7 mouse cellular contexts compared by ENCODE assay signal in genomic region chr13:23576906-23577639, GRCm38 (mm10). TPM values are rescaled to one million over a fixed set of nuclear protein-coding genes. Genes with fewer than 3 reads are reported as not detected.
DNase-seq lines count a peak whose midpoint lies in the region; ATAC-seq and TF ChIP-seq lines count a peak whose summit lies in the region.

No protein-coding gene starts in this region.

- peak overlapping the region; percentile 36 for H3K4me3 ChIP-seq in neural tube, embryonic 11.5 days (ENCODE audit: low read depth, low read length)
- peak overlapping the region; percentile 47 for H3K4me3 ChIP-seq in forebrain, embryonic 12.5 days (replicated peaks)
- no peak overlapping the region for H3K4me3 ChIP-seq in liver, adult 2 months (ENCODE audit: insufficient read depth, low read depth, low read length)

- H3K9me3 ChIP-seq in neural tube, embryonic 11.5 days (ENCODE audit: control insufficient read depth, low read length) = no peaks in the 10 kb centered on the region
- H3K9me3 ChIP-seq in forebrain, embryonic 12.5 days = no peaks in the 10 kb centered on the region

- H3K27me3 ChIP-seq in neural tube, embryonic 11.5 days (ENCODE audit: control insufficient read depth, insufficient read depth, low read length) = no peaks in the 10 kb centered on the region
- H3K27me3 ChIP-seq in forebrain, embryonic 12.5 days = no peaks in the 10 kb centered on the region
- H3K27me3 ChIP-seq in liver, adult 2 months (ENCODE audit: control insufficient read depth, insufficient read depth, low read length) = no peaks in the 10 kb centered on the region

- peak overlapping the region; percentile 76; the same call in 1 of the 2 replicates for H3K27ac ChIP-seq in neural tube, embryonic 11.5 days (ENCODE audit: low read depth, low read length)
- H3K27ac ChIP-seq in forebrain, embryonic 12.5 days = peak overlapping the region; percentile 94
- no peak overlapping the region for H3K27ac ChIP-seq in liver, adult 2 months (replicated peaks; ENCODE audit: insufficient read depth, low read depth, low read length)

- H3K79me2 ChIP-seq in liver, adult 2 months (ENCODE audit: control insufficient read depth, insufficient read depth, low read length) = no peaks in the 10 kb centered on the region

- TF ChIP-seq CTCF in liver, adult 2 months (IDR thresholded peaks at IDR 0.05; ENCODE audit: low read depth, low read length) = no peak

- H3K36me3 ChIP-seq in neural tube, embryonic 11.5 days (ENCODE audit: control insufficient read depth, insufficient read depth, low read length) = no peaks in the 10 kb centered on the region
- H3K36me3 ChIP-seq in forebrain, embryonic 12.5 days (replicated peaks) = no peaks in the 10 kb centered on the region
- no peaks in the 10 kb centered on the region for H3K36me3 ChIP-seq in liver, adult 2 months (ENCODE audit: control insufficient read depth, insufficient read depth, low read length)

- H3K4me2 ChIP-seq in neural tube, embryonic 11.5 days (ENCODE audit: low read depth) = peak overlapping the region; percentile 57
- H3K4me2 ChIP-seq in forebrain, embryonic 12.5 days = peak overlapping the region; percentile 67

- TF ChIP-seq POLR2A in liver, adult 2 months (IDR thresholded peaks at IDR 0.05; ENCODE audit: extremely low read depth, insufficient read depth, low read length) = no peak

- ATAC-seq in neural tube, embryonic 11.5 days (ENCODE audit: insufficient read depth, low FRiP score, low TSS enrichment) = no peak
- ATAC-seq in forebrain, embryonic 12.5 days (ENCODE audit: low FRiP score) = no peak

- peak overlapping the region; percentile 63 for H3K9ac ChIP-seq in neural tube, embryonic 11.5 days (ENCODE audit: low read length)
- peak overlapping the region; percentile 74 for H3K9ac ChIP-seq in forebrain, embryonic 12.5 days
- no peak overlapping the region for H3K9ac ChIP-seq in liver, adult 2 months (ENCODE audit: low read depth, low read length)

- peaks cover 8% of the 10 kb centered on the region for H3K4me1 ChIP-seq in neural tube, embryonic 11.5 days (ENCODE audit: control insufficient read depth, insufficient read depth, low read length)
- peaks cover 32% of the 10 kb centered on the region for H3K4me1 ChIP-seq in forebrain, embryonic 12.5 days
- peaks cover 12% of the 10 kb centered on the region; the same call in 1 of the 2 replicates for H3K4me1 ChIP-seq in liver, adult 2 months (ENCODE audit: control insufficient read depth, insufficient read depth, low read length)

- 60% methylated on average over 6 of the region's 6 CpGs for WGBS in neural tube, embryonic 11.5 days
- WGBS in forebrain, embryonic 12.5 days = 48% methylated on average over 6 of the region's 6 CpGs
- whole genome bisulfite sequencing in liver, adult 2 months = 51% methylated on average over 6 of the region's 6 CpGs

- peak; percentile 25 for DNase-seq in neural tube, embryonic 11.5 days (ENCODE audit: low spot score)
- DNase-seq in neural tube, embryonic 10.5 days (ENCODE audit: extremely low spot score, low spot score) = no peak
- peak; percentile 76 for DNase-seq in liver, adult 2 months (ENCODE audit: extremely low read depth, low read depth, low spot score)
- DNase-seq in testis, postnatal 14 days (ENCODE audit: low spot score) = no peak
- DNase-seq in cerebellum, postnatal 10 days = no peak
- DNase-seq in B cell, adult 2 months = no peak

RNA-seq across cellular contexts. Expression of gene Hist1h3d, which starts 1.5 kb away (rescaled TPM):
- polyA plus RNA-seq in neural tube, embryonic 11.5 days (2014; fragmentation: Nextera tagmentation; extraction: Ambion mirVana) = 8.1 and 10.4 TPM in 2 replicates
- 5.8 and 6.6 TPM in 2 replicates for polyA plus RNA-seq in forebrain, embryonic 12.5 days (2016; fragmentation: Nextera tagmentation; extraction: Ambion mirVana)
- total RNA-seq in liver, adult 2 months (2014; rRNA removed) = 3.4 and 5.9 TPM in 2 replicates
- polyA plus RNA-seq in liver, adult 2 months (2012; rRNA removed) = 0.48 and 0.87 TPM in 2 replicates

RNA-seq across cellular contexts. Expression of gene Hist1h2ad, which starts 2.9 kb away (rescaled TPM):
- polyA plus RNA-seq in neural tube, embryonic 11.5 days (2014; fragmentation: Nextera tagmentation; extraction: Ambion mirVana) = 0.90 and 4.0 TPM in 2 replicates
- polyA plus RNA-seq in forebrain, embryonic 12.5 days (2016; fragmentation: Nextera tagmentation; extraction: Ambion mirVana) = 1.3 and 3.7 TPM in 2 replicates
- 5.4 and 11.5 TPM in 2 replicates for total RNA-seq in liver, adult 2 months (2014; rRNA removed)
- 1.1 TPM in 1 of 2 replicates, not detected in the other for polyA plus RNA-seq in liver, adult 2 months (2012; rRNA removed)

RNA-seq across cellular contexts. Expression of gene Hist1h2bf, which starts 3.1 kb away (rescaled TPM):
- polyA plus RNA-seq in neural tube, embryonic 11.5 days (2014; fragmentation: Nextera tagmentation; extraction: Ambion mirVana) = 3.4 and 4.1 TPM in 2 replicates
- polyA plus RNA-seq in forebrain, embryonic 12.5 days (2016; fragmentation: Nextera tagmentation; extraction: Ambion mirVana) = 7.2 and 9.5 TPM in 2 replicates
- 4.6 and 5.4 TPM in 2 replicates for total RNA-seq in liver, adult 2 months (2014; rRNA removed)
- polyA plus RNA-seq in liver, adult 2 months (2012; rRNA removed) = 0.39 TPM in 1 of 2 replicates, not detected in the other

RNA-seq across cellular contexts. Expression of gene Hist1h4d, which starts 4.3 kb away (rescaled TPM):
- polyA plus RNA-seq in neural tube, embryonic 11.5 days (2014; fragmentation: Nextera tagmentation; extraction: Ambion mirVana) = 89.4 and 91.9 TPM in 2 replicates
- polyA plus RNA-seq in forebrain, embryonic 12.5 days (2016; fragmentation: Nextera tagmentation; extraction: Ambion mirVana) = 137 and 142 TPM in 2 replicates
- 162 and 174 TPM in 2 replicates for total RNA-seq in liver, adult 2 months (2014; rRNA removed)
- polyA plus RNA-seq in liver, adult 2 months (2012; rRNA removed) = 2.1 and 2.8 TPM in 2 replicates

RNA-seq across cellular contexts. Expression of gene Hist1h2bg, which starts 5.9 kb away (rescaled TPM):
- polyA plus RNA-seq in neural tube, embryonic 11.5 days (2014; fragmentation: Nextera tagmentation; extraction: Ambion mirVana) = 6.9 and 10.2 TPM in 2 replicates
- 8.9 and 11.4 TPM in 2 replicates for polyA plus RNA-seq in forebrain, embryonic 12.5 days (2016; fragmentation: Nextera tagmentation; extraction: Ambion mirVana)
- total RNA-seq in liver, adult 2 months (2014; rRNA removed) = 37.2 and 44.6 TPM in 2 replicates
- 4.0 and 4.4 TPM in 2 replicates for polyA plus RNA-seq in liver, adult 2 months (2012; rRNA removed)

Comparison
In these comparisons a context has a peak if more than half of its experiments do, and no peak if none do; other contexts are left out.
1. DNase-seq: peak in neural tube, embryonic 11.5 days (single experiment) and liver, adult 2 months (single experiment); none in neural tube, embryonic 10.5 days (single experiment), testis, postnatal 14 days (single experiment), cerebellum, postnatal 10 days (0 of 2) and B cell, adult 2 months (0 of 2).